Mouse (Mus musculus) skeletal muscle tissue, adult 2 months (tissue): ENCODE data around the gene Ccl22.

Experiments used
- DNase-seq: peaks from one replicate; pipeline ENCODE4 v3.0.0-alpha.2; 2012; ENCODE audit warnings: low read depth, low spot score

Ccl22 gene

DNA sequence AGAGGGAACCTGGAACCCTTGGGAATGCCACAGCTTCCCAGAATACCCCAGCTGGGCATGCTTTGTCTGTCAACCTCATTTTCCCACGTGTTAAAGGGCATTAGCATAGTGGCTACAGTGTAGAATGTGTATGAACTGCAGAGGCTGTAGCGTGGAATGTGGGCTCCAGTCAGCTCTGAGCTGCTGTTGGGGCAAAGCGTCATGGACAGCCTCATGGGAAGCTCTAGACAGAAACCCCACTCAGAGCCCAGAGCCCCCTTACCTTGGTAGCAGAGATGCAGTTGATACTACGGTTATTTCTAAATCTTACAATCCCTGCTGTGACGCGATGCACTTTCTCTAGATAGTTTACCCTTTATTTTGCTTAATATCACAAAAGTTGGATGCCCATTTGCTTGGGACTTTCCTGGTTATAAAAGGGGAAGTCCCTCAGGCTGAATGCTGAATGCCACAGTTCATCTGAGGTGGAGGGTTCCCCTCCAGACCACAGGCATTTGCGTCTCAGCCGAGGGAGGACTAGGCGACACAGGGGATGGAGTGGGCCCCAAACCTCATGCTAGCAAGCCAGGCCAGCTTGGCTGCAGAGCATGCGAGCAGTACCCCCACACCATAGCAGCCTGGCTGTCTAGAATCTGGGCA is 33.6 kb downstream of the Ccl22 start:
- DNase-seq, result no peak

DNA sequence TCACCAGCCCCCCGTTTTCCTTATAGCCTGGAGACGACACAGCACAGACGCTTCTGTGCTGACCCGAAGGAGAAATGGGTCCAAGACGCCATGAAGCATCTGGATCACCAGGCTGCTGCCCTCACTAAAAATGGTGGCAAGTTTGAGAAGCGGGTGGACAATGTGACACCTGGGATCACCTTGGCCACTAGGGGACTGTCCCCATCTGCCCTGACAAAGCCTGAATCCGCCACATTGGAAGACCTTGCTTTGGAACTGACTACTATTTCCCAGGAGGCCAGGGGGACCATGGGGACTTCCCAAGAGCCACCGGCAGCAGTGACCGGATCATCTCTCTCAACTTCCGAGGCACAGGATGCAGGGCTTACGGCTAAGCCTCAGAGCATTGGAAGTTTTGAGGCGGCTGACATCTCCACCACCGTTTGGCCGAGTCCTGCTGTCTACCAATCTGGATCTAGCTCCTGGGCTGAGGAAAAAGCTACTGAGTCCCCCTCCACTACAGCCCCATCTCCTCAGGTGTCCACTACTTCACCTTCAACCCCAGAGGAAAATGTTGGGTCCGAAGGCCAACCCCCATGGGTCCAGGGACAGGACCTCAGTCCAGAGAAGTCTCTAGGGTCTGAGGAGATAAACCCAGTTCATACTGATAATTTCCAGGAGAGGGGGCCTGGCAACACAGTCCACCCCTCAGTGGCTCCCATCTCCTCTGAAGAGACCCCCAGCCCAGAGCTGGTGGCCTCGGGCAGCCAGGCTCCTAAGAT is 34.3 kb downstream of the Ccl22 start:
- no peak for DNase-seq

DNA sequence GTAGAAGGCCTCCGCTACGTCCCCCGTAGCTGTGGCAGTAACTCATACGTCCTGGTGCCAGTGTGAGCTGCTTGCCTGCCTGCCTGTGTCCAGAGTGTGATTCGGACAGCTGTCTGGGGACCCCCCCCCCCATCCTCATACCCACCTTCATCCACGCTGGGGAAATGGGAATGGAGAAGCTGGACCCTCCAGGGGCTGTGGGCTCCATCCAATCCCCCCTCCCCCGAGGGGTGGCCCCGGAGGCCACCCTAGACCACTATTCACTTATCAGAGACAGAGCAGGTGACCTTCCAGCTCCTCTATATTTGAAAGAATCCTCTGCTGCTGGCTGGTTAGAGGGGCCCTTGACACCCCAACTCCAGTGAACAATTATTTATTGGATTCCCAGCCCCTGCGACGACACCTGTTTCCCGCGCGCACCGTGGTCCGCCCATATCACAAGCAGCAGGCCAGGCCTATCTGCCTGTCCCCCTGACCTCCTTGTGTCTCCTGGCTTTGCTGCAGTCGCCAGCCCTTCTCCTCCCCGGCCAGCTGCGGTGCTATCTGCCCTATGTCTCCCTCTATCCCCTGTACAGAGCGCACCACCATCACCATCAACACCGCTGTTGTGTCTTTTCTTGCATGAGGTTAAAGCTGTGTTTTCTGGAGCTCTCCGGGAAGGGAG is 35.2 kb downstream of the Ccl22 start:
- DNase-seq, result no peak

DNA sequence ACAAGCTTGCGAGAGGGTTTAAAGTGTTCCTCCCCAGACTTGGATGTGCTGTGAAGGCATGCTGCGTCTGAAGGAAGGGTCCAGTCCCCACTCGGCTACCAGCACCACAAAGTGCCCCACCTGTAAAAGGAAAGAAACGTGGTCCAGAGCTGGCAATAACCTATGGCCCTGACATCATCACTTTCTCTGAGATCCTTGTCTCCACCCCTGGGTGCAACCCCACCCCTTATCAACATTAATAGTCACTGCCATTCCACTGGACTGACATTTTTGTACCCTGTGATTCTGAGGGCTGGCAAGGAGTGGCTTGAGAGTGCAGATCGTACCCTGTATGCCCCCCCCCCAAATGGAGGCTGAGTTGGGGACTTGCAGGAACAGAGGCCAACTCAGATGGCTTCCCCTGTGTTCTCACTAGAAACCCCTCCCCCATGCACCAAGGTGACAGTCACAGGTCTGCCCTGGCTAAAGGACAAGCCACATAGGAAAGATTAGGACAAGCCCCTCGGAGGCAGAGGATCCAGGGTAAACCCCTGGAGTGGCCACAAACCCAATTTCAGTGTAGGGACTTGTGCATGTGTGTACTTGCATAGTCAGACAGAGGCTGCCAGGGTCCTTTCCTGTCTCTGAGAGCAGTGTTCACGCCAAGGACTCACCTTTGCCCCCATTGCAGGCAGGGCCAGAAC is 35.9 kb downstream of the Ccl22 start:
- DNase-seq, result no peak

DNA sequence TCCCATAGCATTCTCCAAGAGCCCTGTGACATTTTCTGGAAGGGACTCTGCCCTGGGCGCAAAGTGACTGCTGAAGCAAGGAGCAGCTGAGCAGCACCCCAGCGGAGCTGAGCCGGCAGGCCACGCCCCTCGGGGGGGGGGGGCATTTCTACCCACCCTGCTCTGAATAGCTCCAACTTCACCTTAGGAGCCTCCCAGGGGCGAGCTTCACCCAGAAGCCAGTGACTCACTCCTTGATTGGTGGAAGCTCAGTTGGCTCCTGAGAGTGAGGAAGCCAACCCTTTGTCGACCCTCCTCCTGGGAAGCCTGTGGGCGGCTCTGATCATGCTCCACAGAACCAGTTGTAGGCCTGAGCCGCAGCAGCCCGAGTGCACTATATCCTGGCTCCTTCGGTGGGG is 36.4 kb downstream of the Ccl22 start:
- DNase-seq, result no peak

DNA sequence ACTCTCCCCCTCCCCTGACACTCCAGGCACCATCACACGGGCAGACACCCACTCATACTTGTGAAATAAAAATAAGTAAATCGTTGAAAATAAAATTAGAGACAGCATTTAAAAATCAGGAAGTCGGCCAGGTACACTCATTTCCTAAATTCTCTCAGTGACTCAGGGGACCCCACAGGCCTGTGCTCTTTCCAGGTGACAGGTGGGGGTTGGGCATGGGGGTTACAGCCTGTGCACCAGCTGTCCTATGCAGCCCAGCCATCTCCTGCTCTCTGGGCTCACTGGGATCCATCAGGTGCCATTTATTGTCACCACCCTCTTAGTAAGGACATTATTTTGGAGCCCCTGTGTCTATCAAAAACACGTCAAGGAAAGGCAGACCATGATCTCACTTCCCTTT is 38.5 kb downstream of the Ccl22 start:
- DNase-seq, result no peak

DNA sequence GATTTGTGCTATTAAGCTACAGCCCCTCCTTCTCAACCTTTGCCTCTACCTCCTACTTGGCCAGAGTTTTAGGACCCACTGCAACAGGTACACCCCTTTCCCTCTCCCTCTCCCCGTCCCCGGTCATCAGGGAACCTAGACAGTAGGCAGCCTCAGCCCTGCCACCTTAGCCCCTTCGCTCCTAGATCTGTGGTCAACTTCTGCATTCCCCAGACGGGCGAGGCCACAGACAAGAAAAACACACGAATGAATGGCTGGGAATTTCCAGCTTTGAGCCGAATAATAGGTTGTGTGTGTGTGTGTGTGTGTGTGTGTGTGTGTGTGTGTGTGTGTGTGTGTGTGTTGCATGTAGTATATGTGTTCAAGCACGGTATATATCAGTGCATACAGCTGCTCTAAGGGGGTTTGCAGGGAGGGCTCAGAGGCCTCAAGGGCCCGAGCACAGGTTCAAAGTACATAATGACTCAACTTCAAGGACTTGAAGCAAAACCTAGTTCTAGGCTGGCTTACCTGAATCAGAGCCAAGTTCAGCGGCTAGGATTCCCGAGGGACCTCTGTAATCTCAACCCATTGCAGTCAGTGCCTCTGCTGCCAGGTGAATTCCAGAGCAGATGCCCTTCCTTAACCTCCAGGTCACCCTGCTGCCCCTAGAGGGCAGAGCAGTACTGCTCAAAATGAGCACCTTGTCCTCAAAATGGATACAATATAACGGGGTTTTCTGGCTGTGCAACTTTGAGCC is 40.0 kb downstream of the Ccl22 start:
- DNase-seq, result peak; percentile 45

DNA sequence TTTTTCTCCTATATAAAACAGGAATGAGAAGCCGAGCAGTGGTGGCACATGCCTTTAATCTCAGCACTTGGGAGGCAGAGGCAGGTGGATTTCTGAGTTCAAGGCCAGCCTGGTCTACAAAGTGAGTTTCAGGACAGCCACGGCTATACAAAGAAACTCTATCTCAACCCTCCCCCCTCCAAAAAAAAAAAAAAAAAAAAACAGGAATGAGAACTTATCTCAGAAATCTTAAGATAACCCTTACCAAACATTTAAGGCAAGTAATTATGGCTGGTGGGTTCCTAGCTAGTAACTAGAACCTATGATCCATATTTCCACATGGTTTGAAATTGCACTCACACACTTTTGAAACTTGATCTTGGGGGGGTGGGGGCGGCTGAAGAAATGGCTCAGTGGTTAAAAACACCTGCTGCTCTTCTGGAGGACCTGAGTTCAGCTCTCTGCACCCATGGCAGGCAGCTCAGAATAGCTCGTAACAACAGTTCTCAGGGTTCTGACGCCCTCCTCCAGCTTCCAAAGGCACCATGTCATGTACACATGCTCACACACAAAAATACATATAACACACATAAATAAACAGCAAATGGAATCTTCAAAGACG is 40.7 kb downstream of the Ccl22 start:
- no peak for DNase-seq

DNA sequence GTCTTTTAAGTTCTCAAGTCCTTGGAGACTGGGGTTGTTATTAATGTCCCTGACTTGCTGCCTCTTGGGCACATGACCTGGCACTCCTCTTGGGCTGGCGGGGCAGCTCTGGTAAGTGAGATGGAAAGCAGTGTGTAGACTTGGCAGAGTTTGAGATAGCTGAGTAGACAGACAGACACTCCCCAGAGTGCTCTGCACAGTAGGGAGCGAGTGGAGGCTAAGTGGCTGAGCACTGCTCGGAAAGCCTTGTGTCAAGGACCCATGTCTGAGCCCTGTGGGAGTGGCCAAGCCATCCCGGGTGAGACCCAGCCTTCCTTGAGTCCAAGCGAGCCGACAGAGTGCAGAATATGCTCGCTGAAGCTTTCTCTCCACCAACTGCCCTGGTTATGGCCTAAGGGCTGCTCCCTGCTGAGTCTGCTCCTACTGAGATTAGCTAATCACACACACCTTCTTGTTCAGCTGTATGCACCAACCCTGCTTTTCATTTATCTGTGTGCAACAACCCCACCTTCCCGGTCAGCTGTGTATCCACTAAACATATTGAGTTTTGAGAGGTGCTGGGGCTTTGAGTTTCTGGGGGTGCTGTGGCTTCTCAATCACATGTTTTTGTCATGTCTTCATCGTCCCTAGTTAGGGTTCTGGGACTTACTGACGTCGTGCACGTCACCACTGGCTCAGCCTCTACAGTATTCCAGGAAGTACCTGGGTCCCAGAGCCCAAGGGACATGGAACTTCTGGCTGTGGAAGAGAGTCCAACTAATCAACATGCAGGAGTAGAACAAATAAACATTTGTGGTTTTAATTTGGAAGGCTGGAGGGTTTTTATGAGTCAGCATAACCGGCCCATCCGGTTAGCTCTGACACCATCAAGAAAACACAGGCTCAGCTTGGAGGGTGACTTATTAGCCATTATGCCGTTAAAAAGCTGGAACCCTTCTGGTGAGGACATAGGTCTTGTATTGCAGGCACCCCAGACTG is 42.4 kb downstream of the Ccl22 start:
- DNase-seq, result peak; percentile 39

DNA sequence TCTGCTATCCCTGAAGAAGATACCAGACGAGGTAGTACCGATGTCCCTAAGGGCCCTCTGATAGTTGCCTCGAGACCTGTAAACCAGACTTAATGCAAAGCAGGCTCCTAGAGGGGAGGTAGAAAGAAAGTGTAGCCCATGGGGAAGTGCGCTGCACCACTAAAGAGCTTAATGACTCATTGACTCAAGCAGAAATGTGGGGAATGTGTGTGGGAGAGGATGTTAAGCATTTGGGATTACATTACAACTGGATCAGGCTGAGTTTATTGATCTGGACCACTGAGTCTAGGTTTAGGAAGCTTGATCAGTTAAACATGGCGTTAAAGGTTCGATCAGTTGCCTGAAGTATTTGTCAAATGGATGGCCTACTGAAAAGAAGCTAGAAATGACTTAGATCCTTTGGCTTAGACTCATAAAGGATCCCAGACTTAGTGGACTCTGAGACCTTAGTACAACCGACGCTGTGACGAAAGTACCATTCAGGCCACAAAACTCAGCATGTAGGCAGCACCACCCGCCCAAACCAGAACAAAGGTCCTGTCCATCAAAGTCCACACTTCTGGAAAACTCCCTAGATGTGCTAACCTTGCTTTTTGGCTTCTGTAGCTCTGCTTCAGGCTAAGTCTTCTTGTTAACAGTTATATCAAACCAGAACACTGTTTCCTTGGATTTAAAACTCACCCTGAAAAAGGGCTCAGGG is 44.0 kb downstream of the Ccl22 start:
- DNase-seq, result no peak

DNA sequence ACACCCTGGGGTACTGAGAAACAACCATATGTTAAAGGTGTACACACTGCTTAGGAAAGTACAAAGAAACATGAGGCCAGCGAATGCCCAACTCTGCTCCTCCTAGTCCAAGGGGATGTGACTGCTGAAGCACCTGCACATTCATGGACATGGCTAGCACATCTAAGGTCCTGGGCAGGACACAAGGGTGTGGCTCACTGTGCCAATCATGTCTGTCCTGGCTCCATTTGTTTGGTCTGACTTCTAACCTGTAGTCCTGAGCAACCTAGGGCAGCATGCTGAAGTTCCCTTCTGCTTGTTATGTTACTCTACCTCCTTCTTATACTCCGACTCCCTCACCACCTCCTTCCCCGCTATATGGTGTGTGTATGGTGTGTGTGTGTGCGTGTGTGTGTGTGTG is 49.0 kb downstream of the Ccl22 start:
- DNase-seq, result no peak

DNA sequence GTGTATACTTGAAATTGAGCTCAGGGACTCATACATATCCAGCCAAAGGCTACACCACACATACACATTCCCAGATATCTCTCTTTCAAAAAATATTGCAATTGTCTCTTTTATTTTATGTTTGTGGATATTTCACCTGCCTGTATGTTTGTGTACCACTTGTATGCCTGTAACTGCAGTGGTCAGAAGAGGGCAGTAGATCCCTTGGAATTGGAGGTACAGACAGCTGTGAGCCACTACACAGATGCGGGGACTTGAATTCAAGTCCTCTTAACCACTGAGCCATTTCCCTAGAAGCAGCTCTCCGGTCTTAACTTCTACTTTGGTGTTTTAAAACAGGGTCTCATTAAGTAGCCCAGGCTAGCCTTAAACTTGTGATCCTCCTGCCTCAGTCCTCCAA is 49.4 kb downstream of the Ccl22 start:
- no peak for DNase-seq

DNA sequence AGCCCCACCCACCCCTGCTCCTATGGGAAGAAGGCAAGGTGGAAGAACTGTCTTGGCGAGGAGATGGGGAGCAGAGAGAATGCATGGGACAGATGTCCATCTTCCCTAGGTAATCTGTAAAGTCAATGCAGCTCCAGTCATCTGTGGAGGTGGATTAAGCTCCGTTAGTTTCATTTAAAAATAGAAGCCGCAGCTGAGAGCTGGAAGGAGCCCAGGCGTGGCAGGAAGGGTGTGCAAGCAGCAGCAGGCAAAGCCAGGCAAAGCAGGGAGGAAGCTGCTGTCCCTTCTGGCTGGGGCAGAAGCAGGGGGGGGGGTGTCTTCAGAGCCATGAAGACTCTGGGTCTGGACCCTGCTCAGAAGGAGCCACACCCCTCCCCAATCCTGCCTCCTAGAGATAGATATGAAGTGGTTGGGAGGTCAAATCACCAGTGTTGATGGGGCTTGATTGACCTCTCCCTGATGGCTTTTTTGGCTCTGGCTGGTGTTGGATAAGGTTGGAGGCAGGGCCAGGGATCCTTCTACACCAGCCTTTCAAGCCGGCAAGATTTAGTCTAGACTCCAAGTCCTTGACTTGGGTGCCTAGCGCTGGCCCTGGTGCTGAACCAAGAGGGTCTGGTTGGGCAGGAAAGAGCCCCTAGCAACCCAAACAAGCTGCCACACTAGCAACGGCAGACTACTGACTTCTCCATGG is 55.0 kb downstream of the Ccl22 start:
- no peak for DNase-seq
